Mouse (Mus musculus) kidney, postnatal 4 days (tissue): ENCODE measurements around the gene Gabpb2.
"Not testable (repeated sequence)": the region's sequence is repeated elsewhere in the genome, so short reads cannot be mapped to it uniquely, and the experiment has no call there.

Experiments
- DNase-seq, 2 experiments: peaks; one replicate each; pipeline ENCODE4 v3.0.0; 2021; ENCODE audit warnings: mixed read lengths in 2 of 2

The Gabpb2 gene

DNA sequence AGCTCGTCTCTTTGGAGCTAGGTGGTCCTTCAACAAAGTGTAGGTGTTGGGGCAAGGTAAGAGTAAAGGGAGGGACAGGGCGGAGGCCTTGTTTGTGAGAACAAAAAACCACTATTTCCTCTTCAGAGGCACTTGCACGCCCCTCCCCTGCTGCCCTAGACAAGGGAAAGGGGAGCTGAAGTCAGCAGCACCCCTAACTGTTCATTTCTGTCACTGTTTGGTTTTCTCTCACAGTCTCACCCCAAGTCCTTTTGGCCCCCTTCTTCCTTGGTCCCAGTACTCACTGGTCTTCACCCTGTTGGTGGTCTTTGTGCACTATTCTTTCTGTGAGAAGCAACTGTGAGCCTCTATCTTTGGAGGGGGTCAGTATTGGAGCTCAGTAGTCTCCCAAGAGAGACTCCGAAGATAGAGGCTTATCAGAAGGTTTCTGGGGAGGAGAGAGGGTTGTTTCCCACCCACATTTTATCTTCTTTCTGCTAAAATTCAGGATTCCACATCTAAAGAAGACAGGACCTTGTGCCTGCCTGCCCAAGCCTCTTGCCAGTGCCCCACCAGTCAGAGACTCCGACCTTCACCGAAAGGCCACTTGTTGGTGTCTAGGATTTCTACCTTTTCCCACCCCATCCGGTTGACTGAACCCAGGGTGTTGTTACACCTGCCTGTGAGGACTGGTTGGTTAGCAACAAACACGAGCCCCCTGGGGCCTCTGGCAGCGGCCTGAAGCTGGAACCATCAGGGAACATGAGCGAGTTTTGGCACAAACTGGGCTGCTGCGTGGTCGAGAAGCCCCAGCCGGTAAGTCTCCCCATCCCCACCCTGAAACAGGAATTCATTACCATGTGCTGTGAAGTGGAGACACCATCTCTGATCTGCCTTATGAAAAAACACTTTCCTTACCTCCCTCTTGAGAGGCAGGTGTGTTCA lies 13.8 kb upstream of the Gabpb2 start, which contains the start of gene Mllt11:
Gene Mllt11, minus strand, starts transcription at position 874 of the 924 bp plus-strand sequence.
- peak in 1 of 2 experiments; percentile 48 for DNase-seq

DNA sequence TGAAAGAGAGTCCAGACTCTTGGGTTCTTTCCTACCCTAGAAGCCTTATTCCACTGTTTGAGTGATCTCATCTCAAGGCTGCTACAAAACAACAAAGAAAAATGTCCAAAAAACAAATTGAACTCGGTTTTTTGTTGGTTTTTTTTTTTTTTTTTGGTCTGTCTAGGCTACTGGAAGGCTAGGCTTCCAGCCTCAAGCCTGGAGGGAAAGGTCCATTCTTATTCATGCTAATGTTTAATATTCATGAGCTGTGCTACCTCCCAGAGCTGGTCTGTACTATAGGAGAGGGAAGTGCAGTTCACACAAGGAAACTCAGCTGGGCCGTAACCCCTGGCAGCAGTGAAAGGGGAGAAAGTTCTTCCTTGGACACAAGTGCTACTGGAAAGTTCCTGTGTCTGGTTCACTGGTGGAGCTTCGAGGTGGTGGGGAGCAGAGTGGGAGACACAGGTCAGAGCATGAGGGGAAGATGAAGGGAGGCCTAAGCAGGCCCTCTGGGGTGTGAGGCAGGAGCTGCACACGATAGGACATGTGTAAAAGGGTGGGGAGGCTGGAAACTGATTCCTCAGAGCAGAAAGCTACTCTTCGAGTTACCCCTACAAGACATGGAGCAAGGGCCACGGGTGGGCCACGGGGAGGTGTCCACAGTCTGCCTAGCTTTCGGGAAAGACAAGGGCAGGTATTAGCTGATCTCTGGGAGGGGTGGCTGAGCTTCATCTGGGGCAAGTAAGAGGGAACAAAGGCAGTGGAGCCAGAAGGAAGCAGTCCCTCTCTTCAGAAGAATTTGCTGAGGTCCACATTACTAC lies 13.0 kb upstream of the Gabpb2 start:
- peak in 1 of 2 experiments; percentile 59 for DNase-seq

- DNase-seq: peak; percentile 58 to 69
Measured at GRCm38 (mm10) chr3:95229781-95230494, 12.2 kb upstream of the Gabpb2 start.

DNA sequence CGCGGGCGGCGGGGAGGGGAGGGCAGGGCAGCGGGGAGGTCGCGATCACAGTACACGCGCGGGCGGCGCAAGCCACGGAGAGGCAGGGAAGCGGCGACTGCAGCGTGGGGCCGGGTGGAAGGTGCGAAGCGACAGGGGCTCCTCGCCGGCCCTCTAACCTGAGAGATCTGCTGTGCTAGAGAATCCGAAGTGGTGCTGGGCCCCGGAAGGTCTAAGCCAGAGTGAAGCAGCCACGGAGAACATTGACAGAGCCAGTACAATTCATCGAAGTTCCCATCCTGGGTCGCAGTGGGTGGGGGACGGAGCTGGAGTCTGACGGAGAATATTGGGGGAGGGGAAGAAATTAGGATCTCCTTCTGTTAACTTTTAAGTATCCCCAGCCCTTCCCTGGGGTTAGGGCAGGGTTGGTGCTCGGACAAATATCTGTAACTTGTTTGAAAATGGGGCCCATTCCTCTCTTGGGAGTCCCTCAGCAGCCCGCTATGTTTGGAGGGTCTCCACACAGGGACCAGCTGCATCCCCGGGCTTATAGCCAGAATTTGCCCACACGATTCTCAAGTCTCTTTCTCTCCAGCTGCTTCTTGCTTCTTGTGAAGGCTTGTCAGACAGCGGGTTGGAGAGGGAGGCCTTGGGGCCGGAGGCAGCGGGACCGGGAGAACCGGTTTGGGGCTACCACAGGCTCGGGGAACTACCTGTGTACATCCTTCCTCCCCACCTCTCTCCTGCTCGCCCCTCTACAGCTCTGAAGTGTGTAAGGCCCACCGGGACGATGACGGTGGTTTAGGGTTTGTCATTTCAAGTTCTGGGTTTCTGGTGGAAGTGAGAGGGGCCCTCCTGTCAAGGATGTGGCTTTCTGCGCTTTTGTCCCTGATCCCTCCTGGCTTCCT lies 11.4 kb upstream of the Gabpb2 start:
- peak; percentile 63 to 75 for DNase-seq

DNA sequence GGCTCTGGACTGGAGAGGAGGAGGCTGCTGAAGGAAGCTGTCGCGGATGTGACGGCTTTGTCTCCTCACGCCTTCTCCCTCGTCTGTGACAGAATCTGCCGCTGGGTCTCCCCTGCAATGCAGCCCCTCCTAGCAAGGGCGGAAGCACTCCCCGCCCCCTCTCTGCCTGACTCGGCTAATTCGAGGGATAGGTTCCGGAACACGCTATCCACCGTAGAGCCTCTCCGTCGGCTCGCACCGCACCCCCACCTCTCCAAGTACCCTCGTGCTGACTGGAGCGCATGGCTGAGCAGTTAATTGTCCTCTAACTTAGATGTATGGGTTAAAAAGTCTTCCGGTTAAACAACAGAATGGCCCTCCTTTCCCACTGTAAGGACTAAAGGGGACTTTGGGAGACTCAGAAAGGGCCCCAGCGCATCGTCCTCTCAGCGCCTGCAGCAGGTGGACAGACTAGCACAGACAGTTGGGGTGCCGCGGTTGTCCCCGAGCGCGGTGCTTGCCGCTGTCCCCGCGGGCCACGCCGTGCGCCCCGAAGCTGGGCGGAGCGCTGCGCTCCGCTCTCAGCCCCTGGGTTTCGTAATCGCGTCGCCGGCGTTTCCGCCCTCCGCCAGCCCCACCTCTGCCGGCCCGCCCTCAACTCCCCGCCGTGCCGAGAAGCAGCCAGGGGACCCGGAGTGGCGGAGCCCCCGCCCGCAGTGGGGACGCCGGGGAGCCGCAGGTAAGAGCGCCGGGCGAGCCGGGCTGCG lies 10.6 kb upstream of the Gabpb2 start, which contains the start of gene Cdc42se1:
Gene Cdc42se1, plus strand, starts transcription at position 585 of the 746 bp plus-strand sequence.
- peak; percentile 88 to 92 for DNase-seq

GRCm38 (mm10) chr3:95227214-95227613 lies 9.5 kb upstream of the Gabpb2 start:
- no peak for DNase-seq

DNA sequence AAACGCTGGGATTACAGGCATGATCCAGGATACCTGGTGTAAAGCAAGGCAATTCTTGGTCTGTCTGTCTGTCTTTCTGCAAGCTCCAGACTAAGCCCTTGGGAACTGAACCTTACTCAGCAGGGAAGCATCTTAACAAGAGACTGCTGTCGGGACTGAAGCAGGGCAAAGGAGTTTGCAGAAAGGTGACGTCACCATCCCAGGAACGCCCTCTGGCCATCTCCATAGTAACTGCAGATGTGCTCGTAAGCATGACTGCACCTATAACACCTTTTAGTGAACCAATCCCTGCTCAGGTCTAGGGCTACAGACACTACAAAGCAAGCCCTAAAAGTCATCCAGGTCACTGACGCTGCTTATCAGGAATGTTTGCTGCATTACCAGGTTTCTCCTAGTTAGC lies 6.6 kb upstream of the Gabpb2 start:
- DNase-seq: peak; percentile 58 to 67

DNA sequence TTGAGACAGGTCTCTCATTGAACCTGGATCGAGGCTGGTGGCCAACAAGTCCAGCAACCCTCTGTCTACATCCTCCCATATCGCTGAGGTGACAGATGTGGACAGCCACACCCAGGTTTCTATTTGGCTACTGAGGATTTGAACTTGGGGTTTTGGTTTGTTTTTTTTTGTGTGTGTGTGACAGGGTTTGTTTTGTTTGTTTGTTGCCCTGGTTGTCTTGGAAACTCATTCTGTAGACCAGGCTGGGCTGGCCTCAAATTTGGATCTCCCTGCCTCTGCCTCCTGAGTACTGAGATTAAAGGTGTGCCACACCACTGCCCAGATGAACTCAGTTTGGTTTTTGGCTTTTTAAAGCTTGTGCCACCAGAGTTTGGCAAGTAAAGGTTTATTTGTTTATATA lies 5.3 kb upstream of the Gabpb2 start:
- no peak for DNase-seq

DNA sequence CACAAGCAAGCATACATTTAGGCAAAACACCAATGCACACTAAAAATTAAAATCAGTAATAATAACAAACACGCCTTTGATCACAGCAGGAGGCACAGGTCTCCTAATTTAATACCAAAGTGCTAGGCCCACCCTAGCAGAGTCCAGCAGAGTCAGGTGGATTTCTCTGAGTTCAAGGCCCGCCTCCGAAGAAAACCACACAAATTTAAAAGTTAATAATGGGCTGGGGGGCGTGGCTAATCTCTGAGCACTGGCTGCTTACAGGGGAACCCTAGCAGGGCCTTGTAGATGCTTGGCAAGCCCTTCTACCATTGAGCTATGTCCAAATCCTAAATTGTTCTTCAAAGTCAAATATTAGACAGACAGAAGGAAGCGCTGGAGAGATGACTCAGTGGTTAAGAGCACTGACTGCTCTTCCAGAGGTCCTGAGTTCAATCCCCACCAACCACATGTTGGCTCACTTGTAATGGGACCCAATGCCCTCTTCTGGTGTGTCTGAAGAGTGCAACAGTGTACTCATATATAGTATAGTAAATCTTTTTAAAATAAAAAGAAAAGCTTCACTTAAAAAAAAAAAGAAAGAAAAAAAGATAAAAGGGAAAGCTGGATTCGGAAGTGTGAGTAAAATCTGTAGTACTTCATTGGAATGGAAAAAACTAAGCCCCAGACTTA lies 886 bp upstream of the Gabpb2 start:
- DNase-seq: peak; percentile 32 to 39

GRCm38 (mm10) chr3:95216655-95217254 lies 961 bp downstream of the Gabpb2 start:
- no peak for DNase-seq

- no peak for DNase-seq
Measured at GRCm38 (mm10) chr3:95213609-95213975, 4.1 kb downstream of the Gabpb2 start.

DNA sequence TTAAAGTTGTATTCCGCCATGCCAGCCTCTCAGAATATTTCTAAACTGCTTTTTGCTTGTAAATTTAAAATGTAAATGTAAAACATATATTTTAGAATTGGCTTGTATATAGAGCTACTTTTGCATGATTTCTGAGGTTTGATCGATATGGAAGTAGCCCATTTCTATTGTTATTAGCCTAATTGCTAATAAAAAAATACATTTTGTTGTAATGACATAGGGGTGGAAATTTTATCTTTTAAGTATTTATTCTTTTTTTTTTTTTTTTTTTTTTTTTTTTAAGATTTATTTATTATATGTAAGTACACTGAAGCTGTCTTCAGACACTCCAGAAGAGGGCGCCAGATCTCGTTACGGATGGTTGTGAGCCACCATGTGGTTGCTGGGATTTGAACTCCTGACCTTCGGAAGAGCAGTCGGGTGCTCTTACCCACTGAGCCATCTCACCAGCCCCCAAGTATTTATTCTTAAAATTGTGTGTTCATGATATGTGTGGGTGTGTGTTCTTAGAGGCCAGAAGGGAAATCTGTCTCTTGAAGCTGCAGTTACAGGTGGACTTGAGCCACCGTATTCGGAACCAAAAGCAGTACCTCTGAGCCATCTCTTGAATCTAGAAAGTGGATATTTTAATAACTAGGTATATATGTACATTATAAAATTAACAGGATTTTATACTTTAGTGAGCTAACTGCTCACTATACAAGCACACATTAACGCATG lies 4.7 kb downstream of the Gabpb2 start:
- not testable (repeated sequence) for DNase-seq

DNA sequence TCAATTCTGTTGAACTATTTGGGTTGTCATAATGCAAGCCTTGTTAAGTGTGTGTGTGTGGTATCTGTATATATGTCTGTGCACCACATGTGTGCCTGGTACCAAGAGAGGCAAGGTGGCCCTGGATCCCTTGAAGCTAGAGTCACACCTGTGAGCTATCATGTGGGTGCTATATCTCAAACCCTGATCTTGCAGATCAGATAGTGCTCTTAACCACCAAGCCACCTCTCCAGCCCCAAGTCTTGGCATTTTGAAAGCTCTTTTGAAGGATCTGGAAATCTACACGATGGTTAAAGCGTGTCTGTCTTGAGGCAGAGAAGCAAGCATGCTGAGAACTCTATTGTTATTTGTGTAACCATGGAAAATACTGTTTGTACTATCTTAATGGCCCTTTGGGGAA lies 7.1 kb downstream of the Gabpb2 start:
- DNase-seq: no peak

DNA sequence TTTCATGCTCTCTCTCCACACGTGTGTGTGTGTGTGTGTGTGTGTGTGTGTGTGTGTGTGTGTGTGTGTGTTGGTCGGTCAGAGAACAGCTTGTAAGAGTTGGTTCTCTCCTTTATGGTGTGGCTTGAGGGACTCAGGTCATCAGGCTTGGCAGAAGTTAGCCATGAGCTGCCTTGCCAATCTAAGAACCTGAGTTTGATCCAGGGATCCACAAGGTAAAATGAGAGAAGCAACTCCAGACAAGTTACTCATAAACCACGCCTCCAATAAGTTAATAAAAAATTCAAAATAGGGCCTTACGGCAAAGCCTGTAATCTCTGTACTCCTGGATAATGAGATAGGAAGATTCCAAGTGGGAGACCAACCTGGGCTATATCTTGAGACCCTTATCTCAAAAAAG lies 9.4 kb downstream of the Gabpb2 start:
- DNase-seq: no peak

GRCm38 (mm10) chr3:95203880-95204279 lies 13.8 kb downstream of the Gabpb2 start:
- no peak for DNase-seq

DNA sequence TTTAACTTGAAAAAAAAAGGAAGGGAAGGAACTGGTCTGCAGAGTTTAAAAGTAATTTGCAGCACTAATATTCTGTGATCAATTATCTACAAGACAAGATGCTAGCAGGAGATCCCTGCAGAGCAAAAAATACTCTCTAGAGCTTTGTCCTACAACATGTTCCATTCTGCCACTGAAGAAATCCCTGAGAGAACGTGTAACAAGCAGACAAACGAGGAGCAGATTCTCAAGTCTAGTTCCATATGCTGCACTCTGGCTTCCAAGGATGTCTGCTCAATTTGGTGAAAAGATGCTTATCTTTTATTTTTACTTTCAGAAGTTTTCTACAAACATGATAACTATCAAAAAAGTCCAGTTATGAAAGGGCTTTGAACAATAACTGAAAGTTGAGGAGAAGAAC lies 17.2 kb downstream of the Gabpb2 start:
- DNase-seq: no peak

- DNase-seq: peak; percentile 79 to 87
Measured at GRCm38 (mm10) chr3:95200132-95200531, 17.6 kb downstream of the Gabpb2 start.

DNA sequence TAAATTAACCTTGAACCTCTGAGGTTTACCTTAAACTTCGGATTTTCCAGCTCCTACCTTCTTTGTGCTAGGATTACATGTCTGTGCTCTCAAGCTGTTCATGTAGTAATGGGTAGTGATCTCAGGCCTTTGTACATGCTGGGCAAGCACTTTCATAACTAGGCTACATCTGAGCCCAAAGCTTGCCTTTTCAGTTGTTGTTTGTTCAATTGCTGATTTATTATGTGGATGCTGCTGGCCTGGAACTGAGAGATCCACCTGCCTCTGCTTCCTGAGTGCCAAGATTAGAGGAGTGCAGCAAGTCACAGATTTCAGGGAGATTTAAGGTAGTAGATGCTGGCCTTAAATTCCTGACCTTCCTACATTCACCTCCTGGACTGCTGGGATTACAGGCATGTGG lies 18.6 kb downstream of the Gabpb2 start:
- no peak for DNase-seq

- DNase-seq: no peak
Measured at GRCm38 (mm10) chr3:95195772-95196171, 21.9 kb downstream of the Gabpb2 start.
